Mouse (Mus musculus) 3134 (cell line): Measurements from ENCODE around the gene Dusp28.

Source experiments
- DNase-seq: peaks from one replicate; pipeline ENCODE4 v3.0.0-alpha.2; 2011; ENCODE audit warnings: low spot score; ENCODE audit not compliant: insufficient read length; ENCODE audit errors: extremely low read depth

Dusp28 gene

GRCm38 (mm10) chr1:92906779-92907631 lies at the start of gene Dusp28:
Gene Dusp28 (plus strand): TSS chr1:92906981.
- peak; percentile 90 for DNase-seq

- DNase-seq: no peak
These were observed 45.3 kb upstream of the Dusp28 start for GRCm38 (mm10) chr1:92861503-92861902.

- DNase-seq: no peak
These were observed 43.5 kb upstream of the Dusp28 start for GRCm38 (mm10) chr1:92863268-92863667.

GRCm38 (mm10) chr1:92866170-92866569 lies 40.6 kb upstream of the Dusp28 start:
- DNase-seq: no peak

- DNase-seq: no peak
These were observed 36.8 kb upstream of the Dusp28 start for GRCm38 (mm10) chr1:92869985-92870384.

- DNase-seq: no peak
These were observed 34.1 kb upstream of the Dusp28 start for GRCm38 (mm10) chr1:92872666-92873065.

GRCm38 (mm10) chr1:92874011-92874410 lies 32.8 kb upstream of the Dusp28 start:
- no peak for DNase-seq

- DNase-seq: no peak
These were observed 31.2 kb upstream of the Dusp28 start for GRCm38 (mm10) chr1:92875360-92876111.

- no peak for DNase-seq
These were observed 29.3 kb upstream of the Dusp28 start for GRCm38 (mm10) chr1:92877431-92877978.

- DNase-seq: no peak
These were observed 28.6 kb upstream of the Dusp28 start for GRCm38 (mm10) chr1:92878066-92878741.

GRCm38 (mm10) chr1:92879266-92879665 lies 27.5 kb upstream of the Dusp28 start:
- no peak for DNase-seq

GRCm38 (mm10) chr1:92880101-92880500 lies 26.7 kb upstream of the Dusp28 start:
- no peak for DNase-seq

- DNase-seq: no peak
These were observed 24.8 kb upstream of the Dusp28 start for GRCm38 (mm10) chr1:92881982-92882381.

GRCm38 (mm10) chr1:92888901-92889655 lies 17.7 kb upstream of the Dusp28 start:
- DNase-seq: no peak

GRCm38 (mm10) chr1:92892791-92893190 lies 14.0 kb upstream of the Dusp28 start:
- no peak for DNase-seq

- DNase-seq: no peak
These were observed 12.9 kb upstream of the Dusp28 start for GRCm38 (mm10) chr1:92893896-92894295.

GRCm38 (mm10) chr1:92895089-92895488 lies 11.7 kb upstream of the Dusp28 start:
- DNase-seq: no peak

GRCm38 (mm10) chr1:92902786-92903185 lies 4.0 kb upstream of the Dusp28 start, which contains the start of gene Ankmy1:
Gene Ankmy1 (minus strand): TSS chr1:92902906.
- no peak for DNase-seq

- peak; percentile 50 for DNase-seq
These were observed 3.2 kb upstream of the Dusp28 start for GRCm38 (mm10) chr1:92903627-92904026.

- DNase-seq: no peak
These were observed 974 bp upstream of the Dusp28 start for GRCm38 (mm10) chr1:92905703-92906310.
